Mouse (Mus musculus) liver, embryonic 14.5 days (tissue): ENCODE measurements around the gene Syvn1. TPM values are rescaled to one million over a fixed set of nuclear protein-coding genes. Genes with fewer than 3 reads are reported as not detected.
"Not testable (repeated sequence)": the region's sequence is repeated elsewhere in the genome, so short reads cannot be mapped to it uniquely, and the experiment has no call there.

Experiments
- ATAC-seq: fragments of 200-750 bp; cut with Nextera tagmentation; 2 replicates; pipeline ENCODE4 v1.8.0; 2017; ENCODE audit warnings: moderate number of reproducible peaks, mild to moderate bottlenecking, moderate library complexity; ENCODE audit not compliant: insufficient read depth
- DNase-seq, 3 experiments: peaks; one replicate each; pipeline ENCODE4 v3.0.0-alpha.2; 2012 to 2013; ENCODE audit warnings: low read depth in 3 of 3, low spot score in 3 of 3
- H3K27ac ChIP-seq: fragments of 300-500 bp; sonication (generic); 2 replicates; pipeline ENCODE4 v1.5.1; 2014; ENCODE audit warnings: moderate library complexity, mild to moderate bottlenecking, control low read depth, inconsistent platforms
- H3K27me3 ChIP-seq: fragments of 300-500 bp; sonication (generic); 2 replicates; pipeline ENCODE4 v1.6.1; 2014; ENCODE audit warnings: mild to moderate bottlenecking, low read length, moderate library complexity; ENCODE audit not compliant: control insufficient read depth, insufficient read depth
- H3K36me3 ChIP-seq: fragments of 300-500 bp; sonication (generic); replicated peaks from 2 replicates; pipeline ENCODE4 v1.6.1; 2014; ENCODE audit warnings: low read depth; ENCODE audit not compliant: control insufficient read depth, insufficient read depth
- H3K4me1 ChIP-seq, 2 experiments: fragments of 200-500 bp in 1 of 2; fragments of 300-500 bp in 1 of 2; sonication (generic) in 1 of 2; replicated peaks; 2 replicates each; pipeline ENCODE4 v1.6.1; 2012 to 2014; ENCODE audit warnings: antibody characterized with exemption in 1 of 2, inconsistent platforms in 1 of 2, low read length in 1 of 2; ENCODE audit not compliant: control insufficient read depth in 2 of 2, insufficient read depth in 2 of 2
- H3K4me2 ChIP-seq: fragments of 300-500 bp; sonication (generic); 2 replicates; pipeline ENCODE4 v1.6.1; 2014; ENCODE audit warnings: low read depth, mild to moderate bottlenecking, control low read depth, moderate library complexity
- H3K4me3 ChIP-seq, 2 experiments: fragments of 200-500 bp in 1 of 2; fragments of 300-500 bp in 1 of 2; sonication (generic) in 1 of 2; 2 replicates each; pipeline ENCODE4 v1.5.1; 2012 to 2014; ENCODE audit warnings: low read depth in 2 of 2, low read length in 2 of 2, mild to moderate bottlenecking in 2 of 2, control low read depth in 1 of 2, inconsistent platforms in 1 of 2, moderate library complexity in 1 of 2; ENCODE audit not compliant: insufficient read depth in 1 of 2
- H3K9ac ChIP-seq: fragments of 300-500 bp; sonication (generic); replicated peaks from 2 replicates; pipeline ENCODE4 v1.6.1; 2014; ENCODE audit warnings: mild to moderate bottlenecking, control low read depth, moderate library complexity
- H3K9me3 ChIP-seq: fragments of 300-500 bp; sonication (generic); 2 replicates; pipeline ENCODE4 v1.6.1; 2016; ENCODE audit warnings: low read length, mixed read lengths; ENCODE audit not compliant: control insufficient read depth
- CTCF ChIP-seq: IDR thresholded peaks from 2 replicates; pipeline ENCODE4 v1.5.1; 2016; ENCODE audit warnings: antibody characterized with exemption, low read depth, control low read depth
- EP300 ChIP-seq: IDR thresholded peaks from 2 replicates; pipeline ENCODE4 v1.6.1; 2016; ENCODE audit warnings: antibody characterized with exemption, low read depth
- WGBS: fragments of 180-500 bp; shearing (Covaris S2); extraction: QIAGEN DNeasy Blood & Tissue Kit; methylation state at CpG from one replicate; pipeline ENCODE4 v1.1.7; 2014; ENCODE audit not compliant: insufficient replicate concordance; 5-methylcytosine and 5-hydroxymethylcytosine counted together
- polyA plus RNA-seq, 2 experiments: library from polyadenylated mRNA; depleted of rRNA in 1 of 2; stranded (reverse) in 1 of 2; unstranded in 1 of 2; fragments of >200 nt; fragmentation: Nextera tagmentation in 1 of 2; extraction: Ambion mirVana in 1 of 2; gene quantifications; 2 replicates each; pipeline versions ENCODE4 v1.2.1 to v1.2.3; 2012 to 2014

Syvn1 gene
- polyA plus RNA-seq, 2 experiments: 9.7 to 11.5 TPM

GRCm38 (mm10) chr19:6040002-6040401 is 6.4 kb upstream of the Syvn1 start:
- Histone ChIP-seq H3K36me3 (no peaks in the 10 kb centered on the region), H3K9me3 (no peaks in the 10 kb centered on the region), H3K4me2 (no peak overlapping the region), H3K27ac (no peak overlapping the region), H3K4me3 (no peak overlapping the region), H3K27me3 (no peaks in the 10 kb centered on the region), H3K4me1 (peaks cover 0 to 8% of the 10 kb centered on the region in 2 experiments; a peak in 2 of 4 replicates), H3K9ac (no peak overlapping the region)
- TF ChIP-seq EP300: no peak
- TF ChIP-seq CTCF: peak; percentile 24; the same call in 1 of the 2 replicates
- no peak for ATAC-seq
- no peak for DNase-seq

- Histone ChIP-seq H3K9me3 (no peaks in the 10 kb centered on the region), H3K36me3 (no peaks in the 10 kb centered on the region), H3K4me3 (no peak overlapping the region), H3K4me1 (peaks cover 3 to 7% of the 10 kb centered on the region in 2 experiments; a peak in 3 of 4 replicates), H3K4me2 (no peak overlapping the region), H3K27ac (no peak overlapping the region), H3K27me3 (no peaks in the 10 kb centered on the region), H3K9ac (no peak overlapping the region)
- ATAC-seq (no peak), DNase-seq (no peak)
- WGBS: 77% methylated on average over 9 of the region's 9 CpGs
- no peak for TF ChIP-seq CTCF
- no peak for TF ChIP-seq EP300
Measured at GRCm38 (mm10) chr19:6042293-6042692, 4.1 kb upstream of the Syvn1 start.

DNA sequence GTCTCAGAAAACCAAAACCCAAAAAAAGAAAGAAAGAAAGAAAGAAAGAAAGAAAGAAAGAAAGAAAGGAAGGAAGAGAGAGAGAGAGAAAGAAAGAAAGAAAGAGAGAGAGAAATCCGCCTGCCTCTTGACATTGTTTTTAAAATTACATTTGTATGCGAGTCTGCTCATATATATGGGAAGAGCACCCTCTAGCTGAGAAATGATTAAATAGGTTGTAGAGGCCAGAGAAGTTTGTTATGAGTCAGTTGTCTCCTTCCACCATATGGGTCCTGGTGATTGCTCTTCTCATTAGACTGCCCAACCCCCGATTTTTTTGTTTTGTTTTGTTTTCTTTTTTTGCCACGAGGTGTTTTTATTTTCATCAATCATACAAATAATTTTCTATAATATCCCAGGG is 2.3 kb upstream of the Syvn1 start:
- not testable (repeated sequence) for ATAC-seq, H3K9ac ChIP-seq, H3K4me2 ChIP-seq, H3K27me3 ChIP-seq, H3K27ac ChIP-seq, H3K9me3 ChIP-seq, H3K4me3 ChIP-seq, H3K36me3 ChIP-seq
- DNase-seq: peak in 1 of 3 experiments; percentile 37
- peaks cover 15 to 21% of the 10 kb centered on the region in 2 experiments for H3K4me1 ChIP-seq
- TF ChIP-seq CTCF: peak; percentile 44
- WGBS: 33% methylated on average over 4 of the region's 4 CpGs

- Histone ChIP-seq H3K4me3 (peak overlapping the region; percentile 90 to 91), H3K27me3 (no peaks in the 10 kb centered on the region), H3K27ac (peak overlapping the region; percentile 96), H3K36me3 (peaks cover 25% of the 10 kb centered on the region), H3K4me2 (peak overlapping the region; percentile 99), H3K9ac (peak overlapping the region; percentile 97), H3K9me3 (no peaks in the 10 kb centered on the region), H3K4me1 (peaks cover 15 to 21% of the 10 kb centered on the region in 2 experiments)
- 11% methylated on average over 20 of the region's 20 CpGs for WGBS
- peak; percentile 44 for TF ChIP-seq CTCF
- TF ChIP-seq EP300: no peak
- DNase-seq (peak; percentile 49 to 66 (median 51)), ATAC-seq (peak; percentile 53)
Measured at GRCm38 (mm10) chr19:6045366-6046293, 746 bp upstream of the Syvn1 start.

- WGBS: 2% methylated on average over 43 of the region's 44 CpGs
- H3K9me3 ChIP-seq: no peaks in the 10 kb centered on the region
- H3K27ac ChIP-seq: peak overlapping the region; percentile 96
- DNase-seq (no peak), ATAC-seq (peak; percentile 13)
- TF ChIP-seq EP300 (no peak), CTCF (peak; percentile 8; the same call in 1 of the 2 replicates)
- peak overlapping the region; percentile 90 to 91 for H3K4me3 ChIP-seq
- H3K27me3 ChIP-seq: no peaks in the 10 kb centered on the region
- peaks cover 15 to 21% of the 10 kb centered on the region in 2 experiments for H3K4me1 ChIP-seq
- peak overlapping the region; percentile 97 for H3K9ac ChIP-seq
- peak overlapping the region; percentile 99 for H3K4me2 ChIP-seq
- H3K36me3 ChIP-seq: peaks cover 42% of the 10 kb centered on the region
Measured at GRCm38 (mm10) chr19:6047154-6047898, 950 bp downstream of the Syvn1 start.
